Mouse (Mus musculus) heart, adult 2 months (tissue): Measurements from ENCODE around the gene Ankrd11. TPM values are rescaled to one million over a fixed set of nuclear protein-coding genes. Genes with fewer than 3 reads are reported as not detected.

ENCODE experiments used
- DNase-seq, 2 experiments: peaks; one replicate each; pipeline ENCODE4 v3.0.0; 2021
- H3K27ac ChIP-seq: fragments of 200-600 bp; 2 replicates; pipeline ENCODE4 v1.8.1; 2022
- H3K27me3 ChIP-seq: fragments of 200-500 bp; 2 replicates; pipeline ENCODE4 v1.6.1; 2012; ENCODE audit warnings: mild to moderate bottlenecking, low read length, inconsistent platforms, mixed read lengths; ENCODE audit not compliant: control insufficient read depth, insufficient read depth
- H3K36me3 ChIP-seq: fragments of 200-500 bp; 2 replicates; pipeline ENCODE4 v1.6.1; 2012; ENCODE audit warnings: low read length, inconsistent platforms; ENCODE audit not compliant: control insufficient read depth, insufficient read depth
- H3K4me1 ChIP-seq: fragments of 200-500 bp; 2 replicates; pipeline ENCODE4 v1.6.1; 2011; ENCODE audit warnings: low read length; ENCODE audit not compliant: control insufficient read depth, insufficient read depth
- H3K4me3 ChIP-seq: fragments of 200-600 bp; 2 replicates; pipeline ENCODE4 v1.8.1; 2022
- H3K79me2 ChIP-seq: fragments of 200-500 bp; replicated peaks from 2 replicates; pipeline ENCODE4 v1.6.1; 2012; ENCODE audit warnings: mild to moderate bottlenecking, inconsistent platforms, low read length, moderate library complexity, mixed read lengths; ENCODE audit not compliant: control insufficient read depth, insufficient read depth
- H3K9ac ChIP-seq: fragments of 200-500 bp; 2 replicates; pipeline ENCODE4 v1.6.1; 2012; ENCODE audit warnings: low read depth, mild to moderate bottlenecking, control low read depth, inconsistent platforms, low read length, mixed read lengths
- CTCF ChIP-seq: fragments of 200-600 bp; IDR thresholded peaks from 2 replicates; pipeline ENCODE4 v1.8.1; 2022; ENCODE audit warnings: antibody characterized with exemption, mild to moderate bottlenecking, moderate library complexity
- EP300 ChIP-seq: fragments of 200-500 bp; IDR thresholded peaks from 2 replicates; pipeline ENCODE4 v1.6.1; 2011; ENCODE audit warnings: low read depth, low read length, control low read depth; ENCODE audit not compliant: insufficient read depth
- POLR2A ChIP-seq: fragments of 200-500 bp; IDR thresholded peaks from 2 replicates; pipeline ENCODE4 v1.6.1; 2011; ENCODE audit warnings: mild to moderate bottlenecking, low read depth, low read length, control low read depth; ENCODE audit not compliant: insufficient read depth
- WGBS: fragments of 180-500 bp; shearing (Covaris S2); methylation state at CpG from one replicate; pipeline ENCODE4 v1.1.7; 2018; 5-methylcytosine and 5-hydroxymethylcytosine counted together
- intact Hi-C: fragments of 180-260 bp; cut with DNase I; formaldehyde crosslinking; loops from one replicate; pipeline ENCODE4 v1.15.1; 2025
- polyA plus RNA-seq: library from polyadenylated mRNA; depleted of rRNA; stranded (reverse); fragments of >200 nt; gene quantifications from 2 replicates; pipeline ENCODE4 v1.2.3, GENCODE M21; 2012
- total RNA-seq, 2 experiments: library from RNA; stranded (reverse); gene quantifications; 2 replicates each; pipeline ENCODE4 v1.2.3; 2021

The Ankrd11 gene
- total and polyA plus RNA-seq, 3 experiments = 34.4 to 76.3 (median 68.0) TPM

DNA sequence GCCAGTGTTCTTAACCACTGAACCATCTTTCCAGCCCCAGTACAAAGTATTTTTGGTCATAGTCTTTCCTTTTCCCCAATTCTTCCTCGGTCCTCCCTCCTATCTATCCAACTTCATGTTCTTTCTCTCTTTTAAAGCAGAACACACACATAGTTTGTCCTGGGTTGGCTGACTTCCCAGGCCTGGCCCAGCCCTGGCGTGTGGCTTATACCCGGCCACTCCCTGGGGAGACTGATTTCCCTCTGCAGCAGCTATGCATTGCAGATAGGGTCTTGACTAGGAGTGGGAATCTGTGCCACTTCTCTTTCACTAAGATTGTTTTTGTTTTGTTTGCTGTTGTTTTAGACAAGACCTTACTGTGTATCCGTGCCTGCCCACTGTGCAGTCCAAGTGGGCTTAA is 29.1 kb upstream of the Ankrd11 start:
- intact Hi-C loops = no loop called here
- Histone ChIP-seq H3K79me2 (peaks cover 5% of the 10 kb centered on the region; the same call in 1 of the 2 replicates), H3K4me1 (peaks cover 4% of the 10 kb centered on the region), H3K27me3 (no peaks in the 10 kb centered on the region), H3K36me3 (peaks cover 2% of the 10 kb centered on the region; the same call in 1 of the 2 replicates), H3K27ac (no peak overlapping the region), H3K4me3 (no peak overlapping the region), H3K9ac (no peak overlapping the region)
- WGBS = 20% methylated on average over 4 of the region's 4 CpGs
- TF ChIP-seq POLR2A (no peak), CTCF (no peak), EP300 (no peak)
- DNase-seq = peak in 1 of 2 experiments; percentile 41

DNA sequence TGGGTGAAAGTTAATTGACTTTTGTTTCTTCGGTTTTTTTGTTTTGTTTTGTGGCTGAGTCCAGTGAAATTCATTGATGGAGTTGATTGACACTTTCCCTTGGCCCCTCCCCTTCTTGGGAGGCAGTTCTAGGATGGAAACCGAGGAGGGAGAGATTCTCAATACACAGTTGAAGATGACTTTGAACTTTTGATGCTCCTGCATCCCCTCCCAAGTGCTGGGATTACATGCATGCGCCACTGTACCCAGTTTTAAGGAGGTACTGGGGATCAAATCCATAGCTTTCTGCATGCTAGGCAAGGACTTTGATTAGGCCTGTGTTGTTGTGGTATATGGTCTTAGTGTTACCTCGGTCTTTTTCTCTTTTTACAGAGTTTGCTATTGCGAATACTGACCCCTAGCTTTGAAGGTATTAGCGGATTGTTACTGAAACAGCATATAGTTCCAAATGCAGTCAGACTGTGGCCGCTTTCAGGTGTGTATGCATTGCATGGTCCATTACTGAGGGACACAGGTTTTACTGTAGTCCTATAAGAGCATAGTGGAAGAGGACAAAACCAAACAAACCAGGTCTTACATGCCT is 24.1 kb upstream of the Ankrd11 start:
- H3K27ac ChIP-seq = peak overlapping the region; percentile 92
- DNase-seq = no peak
- peaks cover 3% of the 10 kb centered on the region; the same call in 1 of the 2 replicates for H3K79me2 ChIP-seq
- peaks cover 3% of the 10 kb centered on the region; the same call in 1 of the 2 replicates for H3K36me3 ChIP-seq
- peak overlapping the region; percentile 88 for H3K9ac ChIP-seq
- 30% methylated on average over 7 of the region's 7 CpGs for WGBS
- TF ChIP-seq EP300 (no peak), POLR2A (no peak)
- H3K4me3 ChIP-seq = peak overlapping the region; percentile 84
- intact Hi-C loops = no loop called here
- H3K27me3 ChIP-seq = no peaks in the 10 kb centered on the region
- H3K4me1 ChIP-seq = peaks cover 8% of the 10 kb centered on the region

DNA sequence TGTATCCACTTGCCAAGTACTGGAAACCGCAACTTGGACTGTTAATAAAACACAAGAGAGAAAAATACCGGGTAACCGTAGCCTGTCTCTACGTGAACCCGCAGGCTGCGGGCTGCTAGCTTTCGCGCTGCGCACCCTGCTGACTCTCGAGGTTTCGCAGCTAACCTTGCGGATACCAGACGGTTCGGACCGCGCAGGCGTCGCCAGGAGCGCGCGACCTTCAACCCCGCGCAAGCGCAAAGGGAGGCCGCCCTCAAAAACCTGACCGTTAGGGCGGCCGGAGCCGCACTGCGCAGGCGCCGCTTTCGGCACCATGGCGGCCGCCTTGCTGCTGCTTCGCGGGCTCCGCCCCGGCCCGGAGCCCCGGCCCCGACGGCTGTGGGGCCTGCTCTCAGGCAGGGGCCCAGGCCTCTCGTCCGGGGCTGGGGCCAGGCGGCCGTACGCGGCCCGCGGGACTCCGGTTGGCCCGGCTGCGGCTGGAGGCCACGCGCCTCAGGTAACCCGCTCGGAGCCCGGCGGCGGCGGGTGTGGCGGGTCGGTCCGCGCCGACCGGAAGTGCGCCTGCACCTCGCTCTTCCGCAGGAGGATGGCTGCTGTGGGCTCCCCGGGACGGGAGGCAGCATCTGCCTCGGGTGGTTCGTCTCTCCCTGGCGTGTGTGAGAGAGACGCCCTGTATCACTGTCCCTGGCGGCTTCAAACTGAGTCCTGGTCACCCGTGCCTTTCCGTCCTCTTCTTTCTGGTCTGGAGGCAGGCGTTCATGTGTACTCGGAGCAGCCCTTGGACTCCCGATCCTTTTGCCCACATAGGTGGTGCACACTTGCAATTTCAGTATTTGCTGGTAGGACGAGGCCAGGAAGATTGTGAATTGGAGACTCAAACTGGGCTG is 23.4 kb upstream of the Ankrd11 start:
- intact Hi-C loops = loop anchor here (1.0 kb wide), 3 partner anchors 23 to 159 kb away; partner anchors contain the start of genes Ankrd11 and Rpl13
- peak overlapping the region; percentile 88 for H3K9ac ChIP-seq
- H3K4me3 ChIP-seq = peak overlapping the region; percentile 84
- under 1% methylated on average over 84 of the region's 84 CpGs for WGBS
- DNase-seq = peak; percentile 96 to 98
- H3K4me1 ChIP-seq = peaks cover 7% of the 10 kb centered on the region
- H3K27me3 ChIP-seq = no peaks in the 10 kb centered on the region
- 0 out of 2 replicates have a peak, but pooled peaks have one; percentile 35 for TF ChIP-seq EP300
- peak; percentile 97 for TF ChIP-seq POLR2A
- peak; percentile 79 for TF ChIP-seq CTCF
- peak overlapping the region; percentile 92 for H3K27ac ChIP-seq
- H3K36me3 ChIP-seq = peaks cover 3% of the 10 kb centered on the region; the same call in 1 of the 2 replicates
- peaks cover 3% of the 10 kb centered on the region; the same call in 1 of the 2 replicates for H3K79me2 ChIP-seq

DNA sequence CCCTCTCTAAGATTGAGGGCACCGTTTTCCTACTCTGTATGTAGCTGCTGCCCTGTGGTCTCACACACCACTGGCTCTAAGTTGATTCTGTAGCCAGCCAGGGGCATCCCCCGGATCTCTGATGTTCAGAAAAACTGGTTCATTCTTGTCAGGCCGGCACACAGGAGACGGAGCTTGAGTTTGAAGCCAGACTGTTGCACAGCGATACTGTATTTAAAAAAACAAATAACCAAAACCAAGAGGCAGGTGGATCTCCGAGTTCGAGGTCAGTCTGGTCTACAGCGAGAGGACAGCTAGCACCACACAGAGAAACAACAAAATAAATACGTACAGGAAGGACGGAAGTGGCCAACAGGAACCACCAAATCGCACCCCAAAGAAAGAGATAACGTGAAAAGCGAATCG is 22.7 kb upstream of the Ankrd11 start:
- Histone ChIP-seq H3K79me2 (peaks cover 3% of the 10 kb centered on the region; the same call in 1 of the 2 replicates), H3K27ac (peak overlapping the region; percentile 92), H3K4me1 (peaks cover 7% of the 10 kb centered on the region), H3K27me3 (no peaks in the 10 kb centered on the region), H3K9ac (peak overlapping the region; percentile 77), H3K36me3 (peaks cover 3% of the 10 kb centered on the region; the same call in 1 of the 2 replicates), H3K4me3 (peak overlapping the region; percentile 84)
- DNase-seq = no peak
- TF ChIP-seq EP300 (no peak), CTCF (no peak), POLR2A (no peak)
- 1% methylated on average over 14 of the region's 14 CpGs for WGBS
- intact Hi-C loops = loop anchor here (1.0 kb wide), 4 partner anchors 23 to 230 kb away; partner anchors contain the start of genes Ankrd11 and Rpl13

DNA sequence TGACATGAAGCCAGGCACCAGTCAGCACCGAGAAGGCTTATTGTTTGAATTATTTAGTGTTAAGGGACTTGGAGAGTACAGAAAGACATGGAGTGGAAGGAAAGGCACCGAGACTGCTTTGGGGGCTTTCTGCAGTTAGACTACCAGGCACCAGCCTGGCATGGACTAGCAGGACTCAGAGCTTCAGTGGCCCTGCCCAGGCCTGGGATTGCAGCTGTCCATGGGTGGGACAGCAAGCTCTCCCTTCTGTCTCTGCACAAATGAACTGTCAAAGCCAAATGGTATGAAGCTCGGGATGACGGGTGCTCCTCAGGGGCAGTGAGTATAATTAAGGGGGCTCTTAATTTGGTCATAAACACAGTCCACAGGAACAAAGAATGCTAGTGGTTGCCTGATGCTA is 22.0 kb upstream of the Ankrd11 start:
- H3K79me2 ChIP-seq = peaks cover 3% of the 10 kb centered on the region; the same call in 1 of the 2 replicates
- DNase-seq = no peak
- H3K27ac ChIP-seq = peak overlapping the region; percentile 92; the same call in 1 of the 2 replicates
- intact Hi-C loops = loop anchor here (1.0 kb wide), 1 partner anchor 229 kb away; no protein-coding TSS in a partner anchor
- peaks cover 7% of the 10 kb centered on the region for H3K4me1 ChIP-seq
- H3K36me3 ChIP-seq = peaks cover 3% of the 10 kb centered on the region; the same call in 1 of the 2 replicates
- H3K4me3 ChIP-seq = no peak overlapping the region
- no peak overlapping the region for H3K9ac ChIP-seq
- WGBS = 79% methylated on average over 4 of the region's 4 CpGs
- no peaks in the 10 kb centered on the region for H3K27me3 ChIP-seq
- TF ChIP-seq EP300 (no peak), POLR2A (no peak), CTCF (no peak)
